Mouse (Mus musculus) CD4-positive, CD25-positive, alpha-beta regulatory T cell, adult 4 months (primary cell): ENCODE data around the gene Faap20. TPM values are rescaled to one million over a fixed set of nuclear protein-coding genes. Genes with fewer than 3 reads are reported as not detected.
A peak's percentile ranks its signal among the peaks of the same experiment; 100 is the strongest.

Experiments
- ATAC-seq: one replicate; pipeline ENCODE4 v1.8.0; 2017
- polyA plus RNA-seq, 2 experiments: library from polyadenylated mRNA; unstranded; fragments of 100-300 nt; shearing (Covaris generic); gene quantifications; one replicate each; pipeline ENCODE4 v1.2.1; 2017

Gene Faap20
- 10 to 100 TPM; 50.4 to 58.5 TPM for polyA plus RNA-seq

- ATAC-seq, result peak; percentile 86
These were observed at the start of gene Faap20 for GRCm38 (mm10) chr4:155249648-155250351. Gene Faap20, plus strand, starts transcription at chr4:155249802.

GRCm38 (mm10) chr4:155200861-155201390, 48.7 kb upstream of the Faap20 start:
- ATAC-seq, result peak; percentile 82

- no peak for ATAC-seq
These were observed 47.8 kb upstream of the Faap20 start for GRCm38 (mm10) chr4:155201764-155202163.

- ATAC-seq, result no peak
These were observed 43.7 kb upstream of the Faap20 start for GRCm38 (mm10) chr4:155205919-155206318.

GRCm38 (mm10) chr4:155206498-155206897, 43.1 kb upstream of the Faap20 start:
- no peak for ATAC-seq

GRCm38 (mm10) chr4:155207841-155208240, 41.8 kb upstream of the Faap20 start:
- peak; percentile 67 for ATAC-seq

GRCm38 (mm10) chr4:155208613-155209012, 41.0 kb upstream of the Faap20 start:
- ATAC-seq, result no peak

- ATAC-seq, result peak; percentile 67
These were observed 40.5 kb upstream of the Faap20 start for GRCm38 (mm10) chr4:155209079-155209478.

- ATAC-seq, result peak; percentile 50
These were observed 40.1 kb upstream of the Faap20 start for GRCm38 (mm10) chr4:155209494-155209893.

GRCm38 (mm10) chr4:155213052-155213751, 36.4 kb upstream of the Faap20 start:
- ATAC-seq, result no peak

- no peak for ATAC-seq
These were observed 35.9 kb upstream of the Faap20 start for GRCm38 (mm10) chr4:155213752-155214054.

GRCm38 (mm10) chr4:155214188-155214587, 35.4 kb upstream of the Faap20 start:
- no peak for ATAC-seq

GRCm38 (mm10) chr4:155214793-155215192, 34.8 kb upstream of the Faap20 start:
- ATAC-seq, result no peak

GRCm38 (mm10) chr4:155215203-155215602, 34.4 kb upstream of the Faap20 start:
- no peak for ATAC-seq

GRCm38 (mm10) chr4:155215773-155216630, 33.6 kb upstream of the Faap20 start:
- no peak for ATAC-seq

GRCm38 (mm10) chr4:155217241-155218103, 32.1 kb upstream of the Faap20 start:
- ATAC-seq, result peak; percentile 74

- ATAC-seq, result no peak
These were observed 31.4 kb upstream of the Faap20 start for GRCm38 (mm10) chr4:155218104-155218732.

GRCm38 (mm10) chr4:155219271-155220212, 30.1 kb upstream of the Faap20 start:
- ATAC-seq, result no peak

- ATAC-seq, result no peak
These were observed 29.1 kb upstream of the Faap20 start for GRCm38 (mm10) chr4:155220213-155221100.
